Mouse (Mus musculus): ENCODE data around the gene Amy2a5. TPM values are rescaled to one million over a fixed set of nuclear protein-coding genes. Genes with fewer than 3 reads are reported as not detected.
"Not testable (repeated sequence)": the region's sequence is repeated elsewhere in the genome, so short reads cannot be mapped to it uniquely, and the experiment has no call there.

Amy2a5 gene
- not detected in 2 replicates for polyA plus RNA-seq (2014; fragmentation: Nextera tagmentation; extraction: Ambion mirVana)

- not testable (repeated sequence) for ATAC-seq (ENCODE audit: insufficient number of reproducible peaks, low FRiP score, low TSS enrichment, low read depth); H3K4me3 ChIP-seq (ENCODE audit: low read depth, low read length); H3K27me3 ChIP-seq (ENCODE audit: control insufficient read depth, insufficient read depth, low read length); H3K4me2 ChIP-seq (ENCODE audit: low read depth, severe bottlenecking); H3K9ac ChIP-seq (ENCODE audit: low read length); H3K27ac ChIP-seq (replicated peaks; ENCODE audit: low read depth, low read length); H3K9me3 ChIP-seq (ENCODE audit: control insufficient read depth, low read length); DNase-seq (ENCODE audit: low spot score); H3K4me1 ChIP-seq (ENCODE audit: control insufficient read depth, insufficient read depth, low read length); H3K36me3 ChIP-seq (ENCODE audit: control insufficient read depth, insufficient read depth, low read length)
- WGBS, result no CpG with 5 or more reads among the region's 4 CpGs
These were observed at the start of gene Amy2a5 for GRCm38 (mm10) chr3:113258737-113259136. Gene Amy2a5 (minus strand): TSS chr3:113258837.

- H3K9ac ChIP-seq (ENCODE audit: low read length); ATAC-seq (ENCODE audit: insufficient number of reproducible peaks, low FRiP score, low TSS enrichment, low read depth): not testable (repeated sequence)
These were observed 32.7 kb upstream of the Amy2a5 start, which contains the start of gene Amy2a4 for GRCm38 (mm10) chr3:113291349-113291748. Gene Amy2a4 (minus strand): TSS chr3:113291449.

GRCm38 (mm10) chr3:113280285-113280684, 21.6 kb upstream of the Amy2a5 start:
- H3K9me3 ChIP-seq (ENCODE audit: control insufficient read depth, low read length); H3K27ac ChIP-seq (replicated peaks; ENCODE audit: low read depth, low read length); H3K27me3 ChIP-seq (ENCODE audit: control insufficient read depth, insufficient read depth, low read length); H3K4me1 ChIP-seq (ENCODE audit: control insufficient read depth, insufficient read depth, low read length); H3K36me3 ChIP-seq (ENCODE audit: control insufficient read depth, insufficient read depth, low read length); DNase-seq (ENCODE audit: low spot score); H3K4me3 ChIP-seq (ENCODE audit: low read depth, low read length); H3K4me2 ChIP-seq (ENCODE audit: low read depth, severe bottlenecking); H3K9ac ChIP-seq (ENCODE audit: low read length): not testable (repeated sequence)
- ATAC-seq (ENCODE audit: insufficient number of reproducible peaks, low FRiP score, low TSS enrichment, low read depth), result 0 out of 2 replicates have a peak, but pooled peaks have one; percentile 13

More at GRCm38 (mm10) chr3:113291349-113291748, 32.7 kb upstream of the Amy2a5 start, which contains the start of gene Amy2a4:
- not testable (repeated sequence) for H3K4me3 ChIP-seq (ENCODE audit: low read depth, low read length); DNase-seq (ENCODE audit: low spot score); H3K4me2 ChIP-seq (ENCODE audit: low read depth, severe bottlenecking); H3K4me1 ChIP-seq (ENCODE audit: control insufficient read depth, insufficient read depth, low read length); H3K27ac ChIP-seq (replicated peaks; ENCODE audit: low read depth, low read length); H3K36me3 ChIP-seq (ENCODE audit: control insufficient read depth, insufficient read depth, low read length); H3K27me3 ChIP-seq (ENCODE audit: control insufficient read depth, insufficient read depth, low read length); H3K9me3 ChIP-seq (ENCODE audit: control insufficient read depth, low read length)
- WGBS, result no CpG with 5 or more reads among the region's 4 CpGs

GRCm38 (mm10) chr3:113279586-113279985, 20.9 kb upstream of the Amy2a5 start:
- H3K4me1 ChIP-seq (ENCODE audit: control insufficient read depth, insufficient read depth, low read length), result not testable (repeated sequence)

GRCm38 (mm10) chr3:113227115-113227514, 31.5 kb downstream of the Amy2a5 start:
- Histone ChIP-seq H3K27me3 (ENCODE audit: control insufficient read depth, insufficient read depth, low read length) (no peaks in the 10 kb centered on the region), H3K9ac (ENCODE audit: low read length) (no peak overlapping the region), H3K27ac (replicated peaks; ENCODE audit: low read depth, low read length) (no peak overlapping the region), H3K36me3 (ENCODE audit: control insufficient read depth, insufficient read depth, low read length) (no peaks in the 10 kb centered on the region), H3K4me2 (ENCODE audit: low read depth, severe bottlenecking) (no peak overlapping the region), H3K4me3 (ENCODE audit: low read depth, low read length) (no peak overlapping the region), H3K4me1 (ENCODE audit: control insufficient read depth, insufficient read depth, low read length) (no peaks in the 10 kb centered on the region), H3K9me3 (ENCODE audit: control insufficient read depth, low read length) (0 out of 2 replicates have a peak, but pooled peaks cover 2% of the 10 kb centered on the region)
- peak; percentile 72; the same call in 1 of the 2 replicates for ATAC-seq (ENCODE audit: insufficient number of reproducible peaks, low FRiP score, low TSS enrichment, low read depth)
- WGBS, result 100% methylated on average over 1 of the region's 1 CpGs
- no peak for DNase-seq (ENCODE audit: low spot score)

More at GRCm38 (mm10) chr3:113279586-113279985, 20.9 kb upstream of the Amy2a5 start:
- H3K27ac ChIP-seq (replicated peaks; ENCODE audit: low read depth, low read length); H3K9ac ChIP-seq (ENCODE audit: low read length); H3K4me2 ChIP-seq (ENCODE audit: low read depth, severe bottlenecking); H3K4me3 ChIP-seq (ENCODE audit: low read depth, low read length); DNase-seq (ENCODE audit: low spot score); H3K9me3 ChIP-seq (ENCODE audit: control insufficient read depth, low read length); H3K27me3 ChIP-seq (ENCODE audit: control insufficient read depth, insufficient read depth, low read length); H3K36me3 ChIP-seq (ENCODE audit: control insufficient read depth, insufficient read depth, low read length); ATAC-seq (ENCODE audit: insufficient number of reproducible peaks, low FRiP score, low TSS enrichment, low read depth): not testable (repeated sequence)

Other genes starting within 250 kb of the Amy2a5 start
- not detected in 2 replicates for gene Amy2a4, start 32.6 kb upstream of the Amy2a5 start, polyA plus RNA-seq (2014; fragmentation: Nextera tagmentation; extraction: Ambion mirVana)
- gene Amy2a3, start 65.2 kb upstream of the Amy2a5 start, polyA plus RNA-seq (2014; fragmentation: Nextera tagmentation; extraction: Ambion mirVana), result not detected in 2 replicates
- not detected in 2 replicates for gene Amy2a2, start 97.8 kb upstream of the Amy2a5 start, polyA plus RNA-seq (2014; fragmentation: Nextera tagmentation; extraction: Ambion mirVana)

Data from limb, embryonic 11.5 days (tissue).